Mouse (Mus musculus) c-Kit-positive CD71-positive TER-119-positive erythroid progenitor cells, embryonic 14.5 days (primary cell): Measurements from ENCODE around the gene Olfr116.

ENCODE experiments used
- DNase-seq: peaks from one replicate; pipeline ENCODE4 v3.0.0-alpha.2; 2013; ENCODE audit warnings: low spot score

The Olfr116 gene

DNA sequence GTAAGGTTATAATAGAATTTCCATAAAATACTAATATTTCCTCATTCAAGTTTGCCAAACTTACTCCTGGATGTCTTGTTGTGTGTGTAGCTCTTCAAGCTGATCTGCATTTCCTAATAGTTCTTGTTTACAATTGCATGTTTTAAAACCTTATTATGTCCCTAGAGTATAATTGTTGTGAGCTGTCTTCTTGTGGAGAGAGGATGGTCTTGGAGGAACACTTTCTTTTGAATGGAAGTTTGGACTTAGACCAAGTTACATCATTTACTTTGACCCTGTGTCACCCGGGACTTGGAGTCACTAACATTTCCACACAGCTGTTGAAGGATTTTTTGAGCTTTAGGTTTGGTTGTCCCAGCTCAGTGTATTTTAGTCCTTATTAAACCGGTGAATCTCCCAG is at the start of gene Olfr116, which contains the start of gene Olfr115:
Olfr116 (minus strand) TSS at position 191 of the 400 bp plus-strand sequence.
Olfr115 (minus strand) TSS at position 101 of the 400 bp plus-strand sequence.
- no peak for DNase-seq

DNA sequence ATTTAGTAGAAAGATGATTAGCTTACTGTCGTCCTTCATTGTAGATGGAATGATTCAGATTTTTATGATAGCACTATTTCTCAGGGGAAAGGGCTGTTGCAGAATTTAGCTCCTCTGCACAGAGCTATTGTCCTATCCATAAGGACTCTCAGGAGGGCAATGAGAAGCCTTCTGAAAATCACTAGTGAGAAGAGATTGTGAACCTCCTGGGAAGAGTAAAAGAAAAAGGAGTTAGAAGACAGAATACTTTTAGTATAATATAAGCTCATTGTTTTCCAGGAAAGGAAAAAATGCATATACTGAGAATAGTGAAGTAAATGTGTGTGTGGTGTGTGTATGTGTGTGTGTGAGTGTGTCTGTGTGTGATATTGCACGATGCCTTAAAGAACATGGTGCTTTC is 39.7 kb upstream of the Olfr116 start, which contains the start of gene Olfr118:
Olfr118 (plus strand) TSS at position 301 of the 400 bp plus-strand sequence.
- no peak for DNase-seq

DNA sequence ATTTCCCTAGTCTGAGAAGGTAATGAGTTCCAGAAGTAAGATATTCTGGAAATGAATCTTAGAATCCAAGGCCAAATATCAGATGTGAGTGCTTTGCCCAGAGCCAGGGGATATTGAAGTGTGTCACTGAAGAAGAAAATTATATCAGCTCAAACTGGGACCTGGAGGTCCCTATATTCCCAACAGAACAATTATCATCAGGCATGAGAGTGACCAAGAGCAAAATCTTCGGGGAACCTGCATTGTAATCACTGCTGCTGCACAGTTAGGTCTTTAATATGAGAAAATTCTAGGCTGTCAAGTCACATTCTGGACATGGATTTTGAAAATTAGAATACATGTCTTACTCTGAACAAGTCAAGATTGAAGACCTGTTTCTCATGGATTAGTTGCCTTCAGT is 36.7 kb upstream of the Olfr116 start, which contains the start of gene Olfr117:
Olfr117 (minus strand) TSS at position 101 of the 400 bp plus-strand sequence.
- no peak for DNase-seq

DNA sequence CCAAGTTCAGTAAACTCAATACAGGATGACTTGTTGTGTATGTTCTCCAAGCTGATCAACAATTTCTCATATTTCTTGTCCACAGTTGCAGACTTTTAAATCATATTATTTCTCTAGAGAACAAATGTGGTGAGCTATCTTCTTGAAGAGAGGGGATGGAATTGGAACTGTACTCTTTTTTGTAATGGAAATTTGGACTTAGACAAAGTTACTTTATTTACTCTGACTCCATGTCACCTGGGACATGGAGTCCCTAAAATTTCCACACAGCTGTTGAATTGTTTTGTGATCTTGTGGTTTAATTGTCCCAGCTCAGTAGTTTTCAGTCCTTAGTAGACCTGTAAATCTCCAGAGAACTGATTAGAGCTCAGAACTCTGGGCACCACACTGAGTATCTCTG is 34.4 kb downstream of the Olfr116 start, which contains the start of gene Olfr114:
Olfr114 (minus strand) TSS at position 101 of the 400 bp plus-strand sequence.
- DNase-seq = no peak

DNA sequence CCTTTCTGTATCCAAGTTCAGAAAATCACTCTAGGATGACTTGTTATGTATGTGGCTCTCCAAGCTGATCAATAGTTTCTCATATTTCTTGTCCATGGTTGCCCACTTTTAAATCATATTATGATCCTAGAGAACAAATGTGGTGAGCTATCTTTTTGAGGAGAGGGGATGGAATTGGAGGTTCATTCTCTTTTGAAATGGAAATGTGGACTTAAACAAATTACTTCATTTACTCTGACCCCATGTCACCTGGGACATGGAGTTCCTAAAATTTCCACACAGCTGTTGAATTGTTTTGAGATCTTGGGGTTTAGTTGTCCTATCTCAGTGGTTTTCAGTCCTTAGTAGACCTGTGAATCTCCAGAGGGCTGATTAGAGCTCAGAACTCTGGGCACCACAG is 49.4 kb downstream of the Olfr116 start, which contains the start of gene Olfr113:
Olfr113 (minus strand) TSS at position 101 of the 400 bp plus-strand sequence.
- DNase-seq = no peak
